Mouse (Mus musculus): ENCODE measurements around the gene Itgb2. TPM values are rescaled to one million over a fixed set of nuclear protein-coding genes. Genes with fewer than 3 reads are reported as not detected.

Gene Itgb2
- polyA plus RNA-seq, 1 experiment: 13.6 TPM

DNA sequence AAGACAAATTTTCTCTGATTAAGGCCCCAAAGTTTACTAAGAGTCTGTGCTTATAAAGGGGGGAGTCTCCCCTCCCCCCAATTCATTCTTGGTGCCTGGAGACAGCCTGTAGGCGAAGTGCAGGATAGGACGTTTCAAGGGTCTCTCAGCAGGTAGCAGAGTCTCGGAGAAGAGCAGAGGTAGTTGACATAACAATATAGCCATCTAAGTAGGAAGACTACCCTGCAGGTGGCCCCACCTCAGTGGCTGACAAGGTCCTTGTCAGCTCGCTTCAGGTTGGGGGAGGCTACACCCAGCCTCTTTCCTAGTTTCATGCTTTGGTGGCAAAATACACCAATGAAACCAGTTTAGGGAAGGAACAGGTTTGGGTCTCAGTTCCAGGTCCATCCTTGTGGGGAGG is 73.0 kb downstream of the Itgb2 start:
- no peaks in the 10 kb centered on the region for H3K27me3 ChIP-seq (replicated peaks; ENCODE audit: control insufficient read depth, insufficient read depth, low read length)
- H3K4me1 ChIP-seq (ENCODE audit: control insufficient read depth, insufficient read depth, low read length): peaks cover 15% of the 10 kb centered on the region; the same call in 1 of the 2 replicates
- no peak overlapping the region for H3K27ac ChIP-seq (ENCODE audit: insufficient read depth, low read depth, low read length)
- WGBS: 74% methylated on average over 4 of the region's 4 CpGs
- no peak overlapping the region for H3K4me3 ChIP-seq (ENCODE audit: insufficient read depth, low read depth, low read length)
- peaks cover 2% of the 10 kb centered on the region for H3K36me3 ChIP-seq (ENCODE audit: control insufficient read depth, insufficient read depth, low read length)
- DNase-seq: no peak
- no peak for TF ChIP-seq CTCF (conservative IDR thresholded peaks at IDR 0.05; ENCODE audit: insufficient read depth, insufficient read length, low read depth, low read length)
- TF ChIP-seq POLR2A (IDR thresholded peaks at IDR 0.05; ENCODE audit: low read depth, low read length): no peak

DNA sequence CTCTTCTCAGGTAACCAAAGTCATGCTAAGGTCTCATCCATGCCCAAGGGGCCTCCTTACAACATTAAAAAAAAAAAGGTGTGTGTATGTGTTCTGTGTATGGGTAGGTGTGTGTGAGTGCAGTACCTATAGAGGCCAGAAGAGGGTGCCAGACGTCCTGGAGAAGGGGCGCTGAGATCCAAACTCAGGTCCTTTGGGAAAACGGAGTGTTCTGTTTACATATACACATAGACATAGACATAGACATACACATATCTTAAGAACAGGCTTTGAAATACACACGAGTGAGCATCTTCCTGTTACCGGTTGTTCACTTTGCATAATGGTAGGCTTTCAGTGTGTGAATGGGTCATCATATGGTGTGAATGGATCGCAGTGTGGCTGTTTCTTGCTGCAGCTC is 74.1 kb downstream of the Itgb2 start:
- Histone ChIP-seq H3K4me3 (ENCODE audit: insufficient read depth, low read depth, low read length) (no peak overlapping the region), H3K27ac (ENCODE audit: insufficient read depth, low read depth, low read length) (no peak overlapping the region), H3K27me3 (replicated peaks; ENCODE audit: control insufficient read depth, insufficient read depth, low read length) (no peaks in the 10 kb centered on the region), H3K4me1 (ENCODE audit: control insufficient read depth, insufficient read depth, low read length) (peaks cover 15% of the 10 kb centered on the region; the same call in 1 of the 2 replicates), H3K36me3 (ENCODE audit: control insufficient read depth, insufficient read depth, low read length) (no peaks in the 10 kb centered on the region)
- 92% methylated on average over 6 of the region's 6 CpGs for WGBS
- TF ChIP-seq CTCF (conservative IDR thresholded peaks at IDR 0.05; ENCODE audit: insufficient read depth, insufficient read length, low read depth, low read length) (peak; percentile 38), POLR2A (IDR thresholded peaks at IDR 0.05; ENCODE audit: low read depth, low read length) (no peak)
- no peak for DNase-seq

DNA sequence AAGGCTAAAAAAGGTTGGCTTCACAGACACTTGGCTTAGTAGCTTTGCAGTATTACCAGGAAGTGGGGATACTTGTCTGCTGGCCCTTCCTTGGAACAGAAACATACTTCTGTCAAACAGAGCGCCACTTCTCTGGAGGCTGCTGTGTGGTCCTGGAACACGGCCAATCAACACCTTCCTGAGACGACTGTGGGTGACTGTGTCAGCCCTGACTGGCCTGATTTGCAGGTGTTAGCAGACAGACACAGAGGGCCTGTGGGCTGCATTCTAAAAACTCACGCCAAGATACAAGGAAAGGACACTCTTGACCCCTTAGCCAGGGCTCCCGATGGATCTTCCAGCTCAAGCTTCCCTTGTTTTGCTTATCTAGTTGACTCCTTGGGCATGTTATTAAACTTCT is 74.9 kb downstream of the Itgb2 start:
- DNase-seq: peak; percentile 49

DNA sequence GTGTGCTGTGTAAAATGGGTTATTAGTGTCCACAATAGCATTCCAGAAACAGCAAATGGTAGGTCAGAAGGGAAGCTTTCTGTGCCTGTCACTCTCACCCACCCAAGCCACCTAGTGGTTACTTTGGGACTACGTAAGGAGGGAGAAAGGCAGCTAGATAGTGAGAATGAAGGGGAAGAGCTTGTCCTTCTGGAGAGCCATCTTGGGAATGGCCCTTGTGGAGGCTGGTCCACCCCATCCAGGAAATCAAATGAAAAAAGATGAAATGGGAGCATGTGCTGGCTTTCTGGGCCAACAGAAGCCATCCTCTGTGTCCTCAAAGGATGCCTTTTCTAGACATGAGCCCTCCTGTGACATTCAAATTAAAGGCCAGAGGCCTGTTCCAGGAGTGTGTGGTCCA is 75.3 kb downstream of the Itgb2 start:
- DNase-seq: peak; percentile 50
- Histone ChIP-seq H3K4me1 (ENCODE audit: control insufficient read depth, insufficient read depth, low read length) (peaks cover 15% of the 10 kb centered on the region; the same call in 1 of the 2 replicates), H3K36me3 (ENCODE audit: control insufficient read depth, insufficient read depth, low read length) (no peaks in the 10 kb centered on the region), H3K4me3 (ENCODE audit: insufficient read depth, low read depth, low read length) (no peak overlapping the region), H3K27ac (ENCODE audit: insufficient read depth, low read depth, low read length) (peak overlapping the region; percentile 92), H3K27me3 (replicated peaks; ENCODE audit: control insufficient read depth, insufficient read depth, low read length) (no peaks in the 10 kb centered on the region)
- WGBS: 5% methylated on average over 1 of the region's 1 CpGs
- TF ChIP-seq POLR2A (IDR thresholded peaks at IDR 0.05; ENCODE audit: low read depth, low read length): no peak
- peak; percentile 64 for TF ChIP-seq CTCF (conservative IDR thresholded peaks at IDR 0.05; ENCODE audit: insufficient read depth, insufficient read length, low read depth, low read length)

More for the DNA sequence above, 74.9 kb downstream of the Itgb2 start:
- WGBS: 50% methylated on average over 5 of the region's 5 CpGs
- peak overlapping the region; percentile 6; the same call in 1 of the 2 replicates for H3K27ac ChIP-seq (ENCODE audit: insufficient read depth, low read depth, low read length)
- H3K4me3 ChIP-seq (ENCODE audit: insufficient read depth, low read depth, low read length): no peak overlapping the region
- no peaks in the 10 kb centered on the region for H3K36me3 ChIP-seq (ENCODE audit: control insufficient read depth, insufficient read depth, low read length)
- H3K4me1 ChIP-seq (ENCODE audit: control insufficient read depth, insufficient read depth, low read length): peaks cover 15% of the 10 kb centered on the region; the same call in 1 of the 2 replicates
- H3K27me3 ChIP-seq (replicated peaks; ENCODE audit: control insufficient read depth, insufficient read depth, low read length): no peaks in the 10 kb centered on the region
- TF ChIP-seq POLR2A (IDR thresholded peaks at IDR 0.05; ENCODE audit: low read depth, low read length) (no peak), CTCF (conservative IDR thresholded peaks at IDR 0.05; ENCODE audit: insufficient read depth, insufficient read length, low read depth, low read length) (no peak)

DNA sequence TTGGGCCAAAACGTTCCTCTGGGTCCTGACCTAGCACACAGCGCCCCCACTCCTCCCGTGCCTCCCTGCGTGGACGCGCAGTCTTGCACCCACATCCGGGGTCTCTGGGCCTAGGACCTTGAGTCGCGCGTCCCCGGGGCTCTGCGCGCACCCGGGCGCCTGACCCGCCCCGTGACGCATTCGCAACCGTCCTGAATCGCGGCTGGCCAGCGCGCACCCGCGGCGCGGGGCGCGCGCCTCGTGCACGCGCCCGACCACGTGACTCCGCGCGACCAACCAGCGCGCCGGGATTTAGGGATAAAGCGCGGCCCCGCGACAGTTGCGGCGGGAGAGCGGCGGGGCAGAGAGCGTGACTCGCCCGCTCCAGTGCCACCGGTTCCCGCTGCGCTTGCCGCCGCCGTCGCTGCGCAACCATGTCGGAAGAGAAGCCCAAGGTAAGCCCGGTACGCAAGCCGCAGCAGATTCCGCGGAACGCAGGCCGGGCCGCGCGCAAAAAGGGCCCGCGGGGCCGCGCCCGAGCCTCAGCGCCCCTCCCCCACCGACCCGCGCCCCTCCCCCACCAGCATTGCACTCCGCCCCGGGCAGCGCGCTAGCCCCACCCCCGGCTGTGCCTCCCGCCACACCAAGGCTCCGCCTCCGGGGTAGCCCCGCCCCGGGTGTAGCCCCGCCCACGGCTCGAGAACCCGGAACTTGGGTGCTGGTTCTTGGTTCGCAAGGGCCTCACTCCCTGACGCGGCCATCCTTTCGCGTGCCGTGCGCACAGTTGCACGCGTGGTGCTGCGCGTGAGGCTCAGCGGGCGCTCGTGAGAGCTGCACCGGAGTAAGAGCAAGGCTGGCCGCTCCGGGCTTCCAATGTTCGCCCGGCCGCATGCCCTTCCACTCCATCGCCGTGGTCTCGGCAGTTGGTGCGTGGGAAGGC is 76.1 kb downstream of the Itgb2 start, which contains the start of the genes Sumo3 and Gm49325:
Sumo3 (plus strand) TSS at position 190 of the 919 bp plus-strand sequence.
Gm49325 (plus strand) TSS at position 290 of the 919 bp plus-strand sequence.
- Histone ChIP-seq H3K27me3 (replicated peaks; ENCODE audit: control insufficient read depth, insufficient read depth, low read length) (no peaks in the 10 kb centered on the region), H3K4me3 (ENCODE audit: insufficient read depth, low read depth, low read length) (peak within 1 kb of the TSS; percentile 76), H3K4me1 (ENCODE audit: control insufficient read depth, insufficient read depth, low read length) (peaks cover 15% of the 10 kb centered on the region; the same call in 1 of the 2 replicates), H3K27ac (ENCODE audit: insufficient read depth, low read depth, low read length) (peak within 1 kb of the TSS; percentile 92), H3K36me3 (ENCODE audit: control insufficient read depth, insufficient read depth, low read length) (no peaks in the 10 kb centered on the region)
- peak; percentile 98 for DNase-seq
- WGBS: under 1% methylated on average over 115 of the region's 119 CpGs
- TF ChIP-seq POLR2A (IDR thresholded peaks at IDR 0.05; ENCODE audit: low read depth, low read length) (peak; percentile 61), CTCF (conservative IDR thresholded peaks at IDR 0.05; ENCODE audit: insufficient read depth, insufficient read length, low read depth, low read length) (no peak)

DNA sequence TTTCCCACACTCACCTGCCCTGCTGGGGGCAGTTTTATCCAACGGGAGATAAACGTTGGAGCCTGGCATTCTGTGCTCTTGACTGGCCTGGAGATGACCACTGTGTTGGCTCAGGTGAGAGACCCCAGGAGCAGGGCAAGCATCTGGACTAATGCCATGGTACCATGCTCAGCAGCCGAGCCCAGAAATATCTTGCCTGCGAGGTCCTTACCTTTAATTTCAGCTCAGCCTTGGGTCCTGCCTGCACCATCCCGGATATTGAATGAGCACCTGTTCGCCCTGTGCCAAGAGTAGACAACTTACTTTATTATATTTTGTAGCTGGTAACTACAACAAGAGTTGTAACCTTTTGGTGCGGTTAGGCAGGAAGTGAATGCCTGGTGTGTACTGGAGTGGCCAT is 76.8 kb downstream of the Itgb2 start:
- Histone ChIP-seq H3K4me1 (ENCODE audit: control insufficient read depth, insufficient read depth, low read length) (peaks cover 15% of the 10 kb centered on the region; the same call in 1 of the 2 replicates), H3K36me3 (ENCODE audit: control insufficient read depth, insufficient read depth, low read length) (no peaks in the 10 kb centered on the region; the same call in 1 of the 2 replicates), H3K27me3 (replicated peaks; ENCODE audit: control insufficient read depth, insufficient read depth, low read length) (no peaks in the 10 kb centered on the region), H3K4me3 (ENCODE audit: insufficient read depth, low read depth, low read length) (peak overlapping the region; percentile 66), H3K27ac (ENCODE audit: insufficient read depth, low read depth, low read length) (peak overlapping the region; percentile 65)
- TF ChIP-seq CTCF (conservative IDR thresholded peaks at IDR 0.05; ENCODE audit: insufficient read depth, insufficient read length, low read depth, low read length) (no peak), POLR2A (IDR thresholded peaks at IDR 0.05; ENCODE audit: low read depth, low read length) (no peak)
- WGBS: 18% methylated on average over 7 of the region's 7 CpGs
- peak; percentile 34 for DNase-seq

DNA sequence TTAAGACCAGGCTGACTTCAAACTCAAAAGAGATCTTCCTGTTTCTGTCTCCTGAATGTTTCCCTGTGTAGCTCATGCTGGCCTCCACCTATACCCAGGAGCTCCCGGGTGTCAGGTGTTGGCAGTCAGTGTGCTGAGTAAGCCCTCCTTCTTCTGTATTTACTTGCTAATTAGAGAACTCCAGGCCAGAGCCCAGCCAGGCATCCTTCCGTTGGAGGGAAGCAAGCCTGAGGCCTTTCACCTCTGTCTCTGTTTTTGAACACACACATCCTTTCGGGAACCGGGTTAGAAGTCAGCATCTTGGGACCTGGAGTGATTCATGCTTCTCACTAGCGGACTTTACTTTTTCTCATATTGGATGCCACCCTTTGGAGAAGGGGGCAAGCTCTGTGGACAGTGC is 77.4 kb downstream of the Itgb2 start:
- peak overlapping the region; percentile 14 for H3K27ac ChIP-seq (ENCODE audit: insufficient read depth, low read depth, low read length)
- TF ChIP-seq CTCF (conservative IDR thresholded peaks at IDR 0.05; ENCODE audit: insufficient read depth, insufficient read length, low read depth, low read length) (no peak), POLR2A (IDR thresholded peaks at IDR 0.05; ENCODE audit: low read depth, low read length) (no peak)
- H3K36me3 ChIP-seq (ENCODE audit: control insufficient read depth, insufficient read depth, low read length): no peaks in the 10 kb centered on the region; the same call in 1 of the 2 replicates
- 12% methylated on average over 5 of the region's 5 CpGs for WGBS
- no peaks in the 10 kb centered on the region for H3K27me3 ChIP-seq (replicated peaks; ENCODE audit: control insufficient read depth, insufficient read depth, low read length)
- peak; percentile 80 for DNase-seq
- no peak overlapping the region for H3K4me3 ChIP-seq (ENCODE audit: insufficient read depth, low read depth, low read length)
- H3K4me1 ChIP-seq (ENCODE audit: control insufficient read depth, insufficient read depth, low read length): peaks cover 15% of the 10 kb centered on the region; the same call in 1 of the 2 replicates
